Mouse (Mus musculus) T-helper 17 cell (primary cell): ENCODE measurements at regions not wholly inside any gene's neighbourhood (a gene's known extent, or its start where the extent isn't known, plus 50 kb on each side); places are given as distances from the start of the nearest gene placed in this dataset.

Experiments used
- in situ Hi-C, 2 experiments: fragments of 300-600 bp; cut with MboI, MseI; formaldehyde crosslinking; loops; 1 replicate in 1 of 2; 2 replicates in 1 of 2; pipeline ENCODE4 v1.15.1; 2025; ENCODE audit warnings: high pct_unique_total_duplicates in 2 of 2

- in situ Hi-C loops: loop anchor here (25.0 kb wide), 1 partner anchor 719 kb away; no protein-coding TSS in a partner anchor
Observed at GRCm38 (mm10) chr12:18606126-18606525, 91.8 kb downstream of the 5730507C01Rik start.

- in situ Hi-C loops: loop anchor here (25.0 kb wide), 1 partner anchor 723 kb away; no protein-coding TSS in a partner anchor
Observed at GRCm38 (mm10) chr12:18609835-18610234, 95.5 kb downstream of the 5730507C01Rik start.

GRCm38 (mm10) chr12:18610581-18610980 lies 96.3 kb downstream of the 5730507C01Rik start:
- in situ Hi-C loops: loop anchor here (25.0 kb wide), 1 partner anchor 723 kb away; no protein-coding TSS in a partner anchor
